Mouse (Mus musculus) spleen, adult 18-20 months (tissue): Measurements from ENCODE around the gene Adamts7.

Experiments
- DNase-seq, 2 experiments: peaks; one replicate each; pipeline ENCODE4 v3.0.0; 2022; ENCODE audit warnings: mixed read lengths in 2 of 2

Adamts7 gene

DNA sequence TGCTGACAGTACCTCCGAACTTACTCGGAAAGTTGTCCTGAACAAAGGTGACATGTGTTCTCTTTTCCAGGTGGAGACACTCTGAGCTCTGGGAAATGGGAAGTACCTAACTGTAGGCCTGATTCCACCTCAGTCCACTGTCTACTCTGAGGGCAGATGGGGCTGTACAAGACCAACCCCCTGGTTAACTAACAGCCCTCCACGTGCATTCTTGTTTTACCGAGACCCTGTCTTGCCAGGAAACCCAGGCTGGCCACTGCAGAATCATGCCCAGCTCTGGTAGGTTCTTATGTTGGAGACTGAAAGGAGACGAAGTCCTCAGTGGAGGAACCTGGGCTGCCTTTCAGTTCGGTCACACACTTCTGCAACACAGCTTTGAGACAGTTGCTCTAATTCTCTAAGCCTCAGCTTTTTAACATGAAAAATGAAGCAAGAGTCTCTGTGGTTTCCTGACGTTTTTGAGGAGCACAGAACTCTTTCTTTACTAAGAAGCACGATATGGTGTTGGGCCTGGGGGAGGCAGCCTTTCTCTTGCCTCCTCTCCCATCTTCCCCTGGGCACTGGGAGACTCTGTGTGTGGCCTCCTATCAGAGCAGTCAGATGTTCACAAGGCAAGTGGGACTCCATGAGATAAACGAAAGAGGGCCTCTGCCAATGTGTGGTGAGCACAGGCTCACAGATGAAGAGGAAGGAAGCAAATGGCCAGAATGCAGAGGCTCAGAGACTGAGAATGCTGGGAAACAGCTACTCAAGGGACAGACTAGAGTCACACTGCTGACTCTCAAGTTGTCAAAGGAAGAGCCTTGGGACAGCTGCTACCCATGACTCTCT lies 74.6 kb downstream of the Adamts7 start:
- no peak for DNase-seq

DNA sequence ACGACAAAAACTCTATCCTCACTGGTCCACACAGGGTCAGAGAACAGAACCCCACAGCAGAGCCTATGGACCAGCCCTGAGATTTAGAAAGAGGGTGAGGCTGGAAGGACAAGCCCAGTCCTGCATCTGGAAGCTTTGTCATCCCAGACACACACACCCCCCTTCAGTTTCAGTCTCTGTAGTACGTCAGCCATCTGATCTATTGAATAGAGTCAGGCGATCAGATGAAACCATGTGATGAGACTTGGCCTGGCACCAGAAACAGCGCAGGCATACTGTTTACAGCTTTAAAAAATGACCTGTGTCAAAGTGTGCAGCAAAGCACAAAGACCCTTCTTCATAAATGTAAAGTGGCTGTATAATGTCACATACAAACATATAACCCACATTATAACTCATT lies 77.7 kb downstream of the Adamts7 start:
- DNase-seq: no peak

DNA sequence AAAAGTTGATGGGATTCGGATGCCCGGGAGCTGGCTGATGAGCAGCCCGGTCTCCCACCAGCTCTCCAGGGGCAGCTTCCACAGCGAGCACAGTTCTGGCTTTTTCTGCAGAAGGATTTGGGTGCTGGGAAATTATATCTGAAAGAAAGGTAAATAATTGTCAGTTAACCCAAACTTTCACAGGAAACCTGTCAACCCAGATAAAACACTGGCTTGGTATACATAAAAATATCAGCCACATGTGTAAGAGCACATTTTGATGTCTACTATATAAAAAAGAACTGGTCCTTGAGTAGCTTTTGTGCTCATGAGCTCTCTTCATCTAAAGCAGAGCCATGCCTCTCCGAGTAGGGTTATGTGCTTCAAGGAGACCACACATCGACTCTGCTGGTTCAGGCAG lies 78.2 kb downstream of the Adamts7 start:
- DNase-seq: no peak

DNA sequence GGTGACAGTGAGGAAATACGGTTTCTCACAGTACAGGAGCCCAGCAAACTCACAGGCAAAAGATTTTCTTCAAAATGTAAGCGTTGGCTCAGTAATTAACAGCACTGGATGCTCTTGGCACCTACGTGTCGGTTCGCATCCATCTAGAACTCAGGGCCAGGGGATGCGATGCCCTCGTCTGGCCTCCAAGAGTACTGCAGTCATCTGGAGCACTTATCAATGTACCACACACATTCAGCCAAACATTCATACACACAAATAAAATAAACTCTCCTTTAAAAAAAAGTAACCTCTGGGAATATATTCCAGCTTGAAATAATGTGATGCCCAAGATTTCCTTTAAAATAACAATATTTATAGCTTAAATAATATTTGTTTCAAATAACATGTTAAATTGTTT lies 78.7 kb downstream of the Adamts7 start:
- DNase-seq: no peak

GRCm38 (mm10) chr9:90242291-90242690 lies 79.4 kb downstream of the Adamts7 start:
- DNase-seq: no peak

DNA sequence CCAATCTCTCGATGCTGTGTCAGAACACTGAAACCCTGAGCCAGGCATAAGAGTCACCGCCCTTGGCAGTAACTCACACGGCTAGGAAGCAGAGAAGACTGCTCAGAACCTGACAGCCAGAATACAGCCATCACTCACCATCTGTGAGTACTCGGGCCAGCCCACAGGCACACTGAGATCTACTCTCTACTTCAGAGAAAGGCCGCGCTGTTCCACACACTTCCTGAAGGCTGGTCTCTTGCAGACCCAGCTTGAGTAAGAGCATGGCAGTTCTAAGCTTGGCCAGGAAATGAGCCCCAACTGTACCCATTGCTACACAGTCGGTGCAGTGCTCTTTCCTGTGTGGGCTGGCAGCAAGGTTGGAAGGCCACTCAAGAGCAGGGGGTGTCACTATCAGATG lies 80.0 kb downstream of the Adamts7 start:
- DNase-seq: no peak

- DNase-seq: no peak
Observed at GRCm38 (mm10) chr9:90244301-90245151, 81.7 kb downstream of the Adamts7 start.

GRCm38 (mm10) chr9:90245206-90245605 lies 82.3 kb downstream of the Adamts7 start:
- DNase-seq: no peak

GRCm38 (mm10) chr9:90245781-90246180 lies 82.9 kb downstream of the Adamts7 start:
- DNase-seq: no peak

GRCm38 (mm10) chr9:90247316-90247715 lies 84.4 kb downstream of the Adamts7 start:
- no peak for DNase-seq

DNA sequence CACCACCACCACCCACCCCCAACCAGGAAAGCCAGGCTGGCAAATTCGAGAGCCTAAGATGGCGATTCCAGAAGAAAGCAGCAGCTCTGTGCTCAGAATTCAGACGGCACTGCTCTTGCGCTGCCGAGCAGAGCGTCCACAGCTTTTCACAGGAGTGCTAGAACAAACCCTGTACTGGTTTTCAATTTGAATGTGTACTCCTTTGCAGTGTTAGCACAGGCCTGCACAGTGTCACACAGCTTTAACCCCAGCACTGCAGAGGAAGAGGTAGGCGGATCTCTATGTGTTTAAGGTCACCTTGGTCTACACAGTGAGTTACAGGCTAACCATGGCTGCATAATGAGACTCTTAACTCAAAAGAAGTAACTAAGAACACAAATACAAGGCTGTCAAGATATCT lies 85.5 kb downstream of the Adamts7 start:
- no peak for DNase-seq

GRCm38 (mm10) chr9:90249036-90249435 lies 86.2 kb downstream of the Adamts7 start:
- no peak for DNase-seq

DNA sequence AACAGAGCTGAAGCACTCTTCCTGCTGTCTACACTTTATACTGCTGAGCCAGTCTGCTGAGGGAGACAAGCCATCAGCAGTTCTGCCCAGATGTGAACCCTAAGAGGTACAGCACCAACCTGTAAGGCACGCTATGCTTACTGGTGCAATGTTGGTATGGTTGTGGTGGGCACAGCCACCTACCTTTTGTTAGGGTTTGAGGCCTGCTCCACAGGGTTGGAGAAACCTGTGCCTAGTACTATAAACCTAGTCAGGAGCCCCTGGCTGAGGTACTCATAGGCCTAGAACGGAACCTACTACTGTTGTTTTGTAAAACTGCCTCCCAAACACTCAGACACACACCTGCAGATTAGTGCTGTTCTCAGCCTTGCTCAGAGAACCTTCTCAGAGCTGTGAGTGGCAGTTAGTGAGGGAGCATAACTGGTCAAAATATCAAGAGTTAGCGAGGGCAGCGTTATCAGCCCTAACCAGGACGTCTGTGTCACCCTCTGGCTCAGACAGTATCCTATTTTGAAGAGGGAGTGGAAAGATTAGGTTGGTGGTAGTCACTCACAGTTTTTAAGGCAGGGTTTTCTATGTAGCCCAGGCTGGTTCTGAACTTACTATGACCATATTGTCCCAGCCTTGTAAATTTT lies 87.4 kb downstream of the Adamts7 start:
- no peak for DNase-seq

DNA sequence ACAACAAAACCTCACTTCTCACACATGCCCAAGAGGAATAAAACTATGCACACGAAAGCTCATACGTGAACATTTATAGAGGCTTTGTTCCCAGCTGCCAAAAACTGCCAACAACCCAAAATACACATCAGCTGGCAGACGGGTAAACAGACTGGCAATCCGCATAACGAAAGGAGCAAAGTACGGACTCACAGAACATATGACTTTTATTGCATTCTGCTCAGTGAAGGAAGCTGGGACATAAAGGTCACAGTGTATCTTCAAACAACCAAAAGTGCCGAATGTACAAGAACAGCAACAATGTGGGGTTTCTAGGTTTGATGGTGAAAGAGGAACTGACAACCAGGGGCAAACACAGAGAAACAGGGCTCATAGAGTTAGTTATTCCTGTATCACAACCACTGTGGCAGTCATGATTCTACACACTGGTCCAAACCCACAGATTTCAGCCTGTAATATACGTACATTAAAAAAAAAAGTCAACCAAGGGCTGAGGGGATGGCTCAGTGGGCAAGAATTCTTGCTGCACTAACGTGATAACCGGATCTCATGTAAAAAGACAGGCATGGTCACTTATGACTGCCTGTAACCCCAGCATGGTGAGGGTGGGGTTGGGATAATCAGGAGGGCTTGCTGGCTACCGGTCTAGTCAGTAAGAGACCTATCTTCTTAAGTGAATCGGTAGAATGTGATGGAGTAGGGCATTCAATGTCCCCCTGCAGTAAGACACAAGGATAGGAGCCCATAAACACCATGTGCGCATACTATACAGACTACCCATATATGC lies 88.3 kb downstream of the Adamts7 start:
- no peak for DNase-seq

GRCm38 (mm10) chr9:90253181-90253580 lies 90.3 kb downstream of the Adamts7 start:
- no peak for DNase-seq

DNA sequence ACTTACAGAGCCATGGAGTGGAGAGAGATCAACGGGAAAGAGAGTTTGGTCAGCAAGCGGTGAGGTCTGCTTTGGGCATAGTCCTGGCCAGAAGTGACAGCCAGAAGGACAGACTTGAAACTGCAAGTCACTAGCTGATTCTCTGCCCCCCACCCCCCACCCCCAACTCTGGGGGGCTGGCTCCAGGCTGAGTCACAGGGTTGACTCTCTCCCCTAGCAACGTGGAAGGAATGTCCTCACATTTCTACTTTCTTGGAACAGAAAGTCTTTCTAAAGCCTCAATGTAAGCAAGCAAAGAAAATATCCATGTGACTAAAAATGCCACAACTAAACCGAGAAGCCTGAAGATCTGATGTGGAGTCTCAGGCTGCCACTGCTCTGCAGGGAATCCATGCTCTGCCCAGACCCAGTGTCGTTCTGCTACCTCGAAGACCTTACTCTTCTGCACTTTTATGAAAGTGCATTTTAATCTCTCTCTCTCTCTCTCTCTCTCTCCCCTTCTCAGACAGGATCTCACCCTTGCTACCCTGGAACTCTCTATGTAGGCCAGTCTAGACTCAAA lies 93.1 kb downstream of the Adamts7 start:
- no peak for DNase-seq

- DNase-seq: no peak
Observed at GRCm38 (mm10) chr9:90257220-90257619, 94.4 kb downstream of the Adamts7 start.
